Mouse (Mus musculus) T-helper 1 cell (primary cell): ENCODE results near the gene Gm2916.
"Not testable (repeated sequence)": the region's sequence is repeated elsewhere in the genome, so short reads cannot be mapped to it uniquely, and the experiment has no call there.

ENCODE experiments used
- in situ Hi-C: fragments of 300-600 bp; cut with MboI, MseI; formaldehyde crosslinking; loops from one replicate; pipeline ENCODE4 v1.15.1; 2025; ENCODE audit warnings: high pct_unique_total_duplicates

The Gm2916 gene

GRCm38 (mm10) chr14:3883872-3884271 lies at the start of gene Gm2916:
TSS of gene Gm2916 (plus strand) at chr14:3884172.
- in situ Hi-C loops = not testable (repeated sequence)

- in situ Hi-C loops = loop anchor here (25.0 kb wide), 1 partner anchor 1691 kb away; the partner anchor contains the start of gene Gm3532
Measured at GRCm38 (mm10) chr14:3845945-3846344, 38.0 kb upstream of the Gm2916 start, which contains the start of gene Gm3033. TSS of gene Gm3033 (plus strand) at chr14:3846245.

DNA sequence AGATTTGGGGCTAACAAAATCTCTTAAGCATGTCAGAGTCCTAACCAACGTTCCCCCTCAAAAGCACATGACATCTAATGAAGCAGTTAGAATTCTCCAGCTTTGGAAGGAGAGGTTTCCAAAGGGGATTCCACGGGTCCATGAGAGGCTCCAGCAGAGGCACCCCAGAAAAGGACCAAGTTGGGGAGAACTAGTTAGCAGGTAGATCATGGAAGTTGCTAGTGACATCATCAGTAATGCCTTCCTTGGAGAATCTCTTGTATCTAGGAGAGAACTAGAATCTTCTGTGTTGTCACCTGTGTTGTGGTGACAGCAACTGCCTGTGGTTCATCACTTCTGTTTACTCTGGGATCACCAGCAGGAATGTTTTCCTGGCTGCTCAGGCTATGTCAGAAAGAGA lies 47.5 kb downstream of the Gm2916 start, which contains the start of gene Gm3029:
Gm3029 (plus strand) TSS at position 301 of the 400 bp plus-strand sequence.
- in situ Hi-C loops = not testable (repeated sequence)

DNA sequence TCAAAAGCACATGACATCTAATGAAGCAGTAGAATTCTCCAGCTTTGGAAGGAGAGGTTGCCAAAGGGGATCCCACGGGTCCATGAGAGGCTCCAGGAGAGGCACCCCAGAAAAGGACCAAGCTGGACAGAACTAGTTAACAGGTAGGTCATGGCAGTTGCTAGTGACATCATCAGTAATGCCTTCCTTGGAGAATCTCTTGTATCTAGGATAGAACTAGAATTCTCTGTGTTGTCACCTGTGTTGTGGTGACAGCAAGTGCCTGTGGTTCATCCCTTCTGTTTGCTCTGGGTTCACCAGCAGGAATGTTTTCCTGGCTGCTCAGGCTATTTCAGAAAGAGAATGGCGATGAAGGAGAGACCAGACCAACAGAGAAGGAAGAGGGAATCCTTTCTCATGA lies 79.3 kb downstream of the Gm2916 start, which contains the start of gene Gm3095:
Gm3095 (plus strand) TSS at position 301 of the 400 bp plus-strand sequence.
- in situ Hi-C loops = not testable (repeated sequence)
